Mouse (Mus musculus) heart, adult 2 months (tissue): ENCODE results near the gene Muc4.

Experiments
- CTCF ChIP-seq: fragments of 200-600 bp; IDR thresholded peaks from 2 replicates; pipeline ENCODE4 v1.8.1; 2022; ENCODE audit warnings: antibody characterized with exemption, mild to moderate bottlenecking, moderate library complexity
- EP300 ChIP-seq: fragments of 200-500 bp; IDR thresholded peaks from 2 replicates; pipeline ENCODE4 v1.6.1; 2011; ENCODE audit warnings: low read depth, low read length, control low read depth; ENCODE audit not compliant: insufficient read depth
- POLR2A ChIP-seq: fragments of 200-500 bp; IDR thresholded peaks from 2 replicates; pipeline ENCODE4 v1.6.1; 2011; ENCODE audit warnings: mild to moderate bottlenecking, low read depth, low read length, control low read depth; ENCODE audit not compliant: insufficient read depth

DNA sequence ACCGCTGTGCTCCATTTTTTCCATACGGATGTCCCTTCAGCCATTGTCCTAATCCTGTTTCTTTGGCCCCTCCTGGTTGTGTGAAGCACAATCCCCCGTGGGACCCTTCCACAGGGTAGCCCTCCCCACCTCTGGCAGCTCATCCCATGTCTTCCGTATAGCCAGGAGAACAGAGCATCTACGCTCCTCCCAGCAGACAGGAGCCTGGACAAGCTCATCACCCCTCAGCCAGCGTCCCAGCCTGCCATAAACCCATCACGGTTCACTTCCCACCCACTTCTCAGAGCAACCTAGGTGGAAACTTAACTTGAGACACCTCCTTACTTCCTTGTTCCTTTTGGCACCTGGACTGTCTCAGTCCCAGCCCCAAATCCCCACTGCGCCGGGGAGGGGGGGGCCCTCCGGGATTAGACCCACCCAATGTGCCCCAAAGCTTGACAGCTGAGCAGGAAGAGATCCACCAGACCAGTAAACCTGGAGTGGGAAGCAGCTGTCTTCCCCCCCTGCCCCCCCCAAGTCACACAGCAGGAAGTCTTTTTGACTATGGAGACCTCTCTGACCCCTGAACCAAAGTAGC, 27.1 kb upstream of the Muc4 start:
- TF ChIP-seq EP300 (no peak), CTCF (no peak), POLR2A (no peak)
